Mouse (Mus musculus): ENCODE data around the gene Brms1. TPM values are rescaled to one million over a fixed set of nuclear protein-coding genes. Genes with fewer than 3 reads are reported as not detected.
A peak's percentile ranks its signal among the peaks of the same experiment; 100 is the strongest.

Gene Brms1
- total and polyA plus RNA-seq, 2 experiments from 2014 or later, result 5.0 to 22.6 TPM

GRCm38 (mm10) chr19:5073028-5073427 lies 31.9 kb downstream of the Brms1 start:
- no peak overlapping the region for H3K9ac ChIP-seq (replicated peaks; ENCODE audit: low read length)
- 2% methylated on average over 15 of the region's 15 CpGs for WGBS

GRCm38 (mm10) chr19:5073518-5073917 lies 32.4 kb downstream of the Brms1 start:
- H3K4me1 ChIP-seq (ENCODE audit: insufficient read depth, low read length), result peaks cover 3% of the 10 kb centered on the region; the same call in 1 of the 2 replicates
- H3K27ac ChIP-seq, result no peak overlapping the region
- H3K9me3 ChIP-seq (ENCODE audit: low read length), result no peaks in the 10 kb centered on the region
- no peak for DNase-seq (ENCODE audit: low spot score)
- no peak overlapping the region for H3K4me2 ChIP-seq (ENCODE audit: low read depth, low read length)
- no peak for ATAC-seq
- no peaks in the 10 kb centered on the region for H3K27me3 ChIP-seq (ENCODE audit: insufficient read depth, low read length)
- H3K9ac ChIP-seq (replicated peaks; ENCODE audit: low read length), result no peak overlapping the region
- H3K4me3 ChIP-seq (ENCODE audit: low read length), result no peak overlapping the region
- WGBS, result 45% methylated on average over 5 of the region's 5 CpGs
- H3K36me3 ChIP-seq (ENCODE audit: insufficient read depth, low read length), result no peaks in the 10 kb centered on the region
- no peak for TF ChIP-seq CTCF (IDR thresholded peaks at IDR 0.05; ENCODE audit: low read depth)

More at GRCm38 (mm10) chr19:5073028-5073427, 31.9 kb downstream of the Brms1 start:
- no peaks in the 10 kb centered on the region for H3K36me3 ChIP-seq (ENCODE audit: insufficient read depth, low read length)
- ATAC-seq (no peak), DNase-seq (ENCODE audit: low spot score) (peak; percentile 81)
- H3K27me3 ChIP-seq (ENCODE audit: insufficient read depth, low read length), result no peaks in the 10 kb centered on the region
- no peaks in the 10 kb centered on the region for H3K9me3 ChIP-seq (ENCODE audit: low read length)
- peak overlapping the region; percentile 80 for H3K4me2 ChIP-seq (ENCODE audit: low read depth, low read length)
- peak; percentile 68 for TF ChIP-seq CTCF (IDR thresholded peaks at IDR 0.05; ENCODE audit: low read depth)
- H3K4me1 ChIP-seq (ENCODE audit: insufficient read depth, low read length), result peaks cover 7% of the 10 kb centered on the region; the same call in 1 of the 2 replicates
- H3K4me3 ChIP-seq (ENCODE audit: low read length), result 0 out of 2 replicates have a peak overlapping the region, but pooled peaks have one; percentile 9
- no peak overlapping the region for H3K27ac ChIP-seq

GRCm38 (mm10) chr19:5079279-5079678 lies 38.1 kb downstream of the Brms1 start:
- no peaks in the 10 kb centered on the region for H3K4me1 ChIP-seq (ENCODE audit: insufficient read depth, low read length)
- H3K4me3 ChIP-seq (ENCODE audit: low read length), result no peak overlapping the region
- H3K27me3 ChIP-seq (ENCODE audit: insufficient read depth, low read length), result no peaks in the 10 kb centered on the region
- ATAC-seq (no peak), DNase-seq (ENCODE audit: low spot score) (no peak)
- no peaks in the 10 kb centered on the region for H3K36me3 ChIP-seq (ENCODE audit: insufficient read depth, low read length)
- no peak overlapping the region for H3K27ac ChIP-seq
- no peak overlapping the region for H3K9ac ChIP-seq (replicated peaks; ENCODE audit: low read length)
- H3K4me2 ChIP-seq (ENCODE audit: low read depth, low read length), result no peak overlapping the region
- no peaks in the 10 kb centered on the region for H3K9me3 ChIP-seq (ENCODE audit: low read length)
- TF ChIP-seq CTCF (IDR thresholded peaks at IDR 0.05; ENCODE audit: low read depth), result no peak; the same call in 1 of the 2 replicates
- WGBS, result 88% methylated on average over 1 of the region's 1 CpGs

GRCm38 (mm10) chr19:5082005-5082404 lies 40.9 kb downstream of the Brms1 start:
- TF ChIP-seq CTCF (IDR thresholded peaks at IDR 0.05; ENCODE audit: low read depth), result no peak
- WGBS, result 65% methylated on average over 18 of the region's 18 CpGs
- Histone ChIP-seq H3K4me1 (ENCODE audit: insufficient read depth, low read length) (0 out of 2 replicates have a peak, but pooled peaks cover under 1% of the 10 kb centered on the region), H3K4me2 (ENCODE audit: low read depth, low read length) (no peak overlapping the region), H3K27me3 (ENCODE audit: insufficient read depth, low read length) (no peaks in the 10 kb centered on the region), H3K4me3 (ENCODE audit: low read length) (no peak overlapping the region), H3K27ac (no peak overlapping the region), H3K9ac (replicated peaks; ENCODE audit: low read length) (no peak overlapping the region), H3K36me3 (ENCODE audit: insufficient read depth, low read length) (no peaks in the 10 kb centered on the region), H3K9me3 (ENCODE audit: low read length) (no peaks in the 10 kb centered on the region)
- no peak for ATAC-seq
- DNase-seq (ENCODE audit: low spot score), result no peak

- no peaks in the 10 kb centered on the region for H3K9me3 ChIP-seq (ENCODE audit: low read length)
- no peaks in the 10 kb centered on the region for H3K36me3 ChIP-seq (ENCODE audit: insufficient read depth, low read length)
- H3K4me1 ChIP-seq (ENCODE audit: insufficient read depth, low read length), result peaks cover 6% of the 10 kb centered on the region; the same call in 1 of the 2 replicates
- no peak overlapping the region for H3K9ac ChIP-seq (replicated peaks; ENCODE audit: low read length)
- no peak for ATAC-seq
- H3K27me3 ChIP-seq (ENCODE audit: insufficient read depth, low read length), result no peaks in the 10 kb centered on the region
- no peak for DNase-seq (ENCODE audit: low spot score)
- TF ChIP-seq CTCF (IDR thresholded peaks at IDR 0.05; ENCODE audit: low read depth), result no peak
- H3K4me3 ChIP-seq (ENCODE audit: low read length), result no peak overlapping the region
- no peak overlapping the region for H3K4me2 ChIP-seq (ENCODE audit: low read depth, low read length)
- WGBS, result 71% methylated on average over 24 of the region's 24 CpGs
- H3K27ac ChIP-seq, result no peak overlapping the region
Observed at GRCm38 (mm10) chr19:5082596-5082995, 41.4 kb downstream of the Brms1 start.

GRCm38 (mm10) chr19:5083961-5084833 lies 43.0 kb downstream of the Brms1 start:
- no peak for TF ChIP-seq CTCF (IDR thresholded peaks at IDR 0.05; ENCODE audit: low read depth)
- Histone ChIP-seq H3K9ac (replicated peaks; ENCODE audit: low read length) (peak overlapping the region; percentile 86), H3K9me3 (ENCODE audit: low read length) (no peaks in the 10 kb centered on the region), H3K27me3 (ENCODE audit: insufficient read depth, low read length) (no peaks in the 10 kb centered on the region), H3K27ac (peak overlapping the region; percentile 71), H3K4me1 (ENCODE audit: insufficient read depth, low read length) (peaks cover 10% of the 10 kb centered on the region; the same call in 1 of the 2 replicates), H3K4me3 (ENCODE audit: low read length) (peak overlapping the region; percentile 69), H3K36me3 (ENCODE audit: insufficient read depth, low read length) (no peaks in the 10 kb centered on the region), H3K4me2 (ENCODE audit: low read depth, low read length) (peak overlapping the region; percentile 67)
- 63% methylated on average over 3 of the region's 3 CpGs for WGBS
- DNase-seq (ENCODE audit: low spot score) (peak; percentile 45), ATAC-seq (no peak)

- no peak for TF ChIP-seq CTCF (IDR thresholded peaks at IDR 0.05; ENCODE audit: low read depth)
- DNase-seq (ENCODE audit: low spot score), result no peak
- WGBS, result under 1% methylated on average over 15 of the region's 15 CpGs
- peaks cover 13% of the 10 kb centered on the region; the same call in 1 of the 2 replicates for H3K4me1 ChIP-seq (ENCODE audit: insufficient read depth, low read length)
- no peak for ATAC-seq
- peak overlapping the region; percentile 67 for H3K4me2 ChIP-seq (ENCODE audit: low read depth, low read length)
- peak overlapping the region; percentile 69 for H3K4me3 ChIP-seq (ENCODE audit: low read length)
- no peaks in the 10 kb centered on the region for H3K9me3 ChIP-seq (ENCODE audit: low read length)
- H3K36me3 ChIP-seq (ENCODE audit: insufficient read depth, low read length), result no peaks in the 10 kb centered on the region
- H3K9ac ChIP-seq (replicated peaks; ENCODE audit: low read length), result peak overlapping the region; percentile 86
- H3K27me3 ChIP-seq (ENCODE audit: insufficient read depth, low read length), result no peaks in the 10 kb centered on the region
- peak overlapping the region; percentile 71 for H3K27ac ChIP-seq
Observed at GRCm38 (mm10) chr19:5084834-5085144, 43.6 kb downstream of the Brms1 start.
